Mouse (Mus musculus) erythroblast, embryonic 14.5 days (primary cell): ENCODE measurements around the gene Smarcd3.

Experiments
- GATA1 ChIP-seq: IDR thresholded peaks from 2 replicates; pipeline ENCODE4 v1.6.1; 2012; ENCODE audit warnings: low read length, inconsistent platforms, mixed read lengths
- TAL1 ChIP-seq: IDR thresholded peaks from 3 replicates; pipeline ENCODE4 v1.6.1; 2012; ENCODE audit warnings: low read length, inconsistent platforms, mixed read lengths

GRCm38 (mm10) chr5:24553621-24554244, 70.5 kb downstream of the Smarcd3 start:
- TF ChIP-seq GATA1: no peak
- TF ChIP-seq TAL1: no peak
